Mouse (Mus musculus) thymus, postnatal 10 days (tissue): ENCODE results near the gene Fer.

Experiments used
- DNase-seq, 2 experiments: peaks; one replicate each; pipeline ENCODE4 v3.0.0; 2021; ENCODE audit warnings: low spot score in 2 of 2

Fer gene

GRCm38 (mm10) chr17:64085493-64085892 is 222.6 kb downstream of the Fer start:
- no peak for DNase-seq

- DNase-seq, result no peak
Observed at GRCm38 (mm10) chr17:64086875-64087608, 224.2 kb downstream of the Fer start.

GRCm38 (mm10) chr17:64087871-64088270 is 225.0 kb downstream of the Fer start:
- no peak for DNase-seq

GRCm38 (mm10) chr17:64093716-64094115 is 230.9 kb downstream of the Fer start:
- no peak for DNase-seq

GRCm38 (mm10) chr17:64096811-64097210 is 233.9 kb downstream of the Fer start:
- no peak for DNase-seq

GRCm38 (mm10) chr17:64097788-64098359 is 235.0 kb downstream of the Fer start:
- no peak for DNase-seq

- DNase-seq, result no peak
Observed at GRCm38 (mm10) chr17:64099395-64100171, 236.7 kb downstream of the Fer start.

- no peak for DNase-seq
Observed at GRCm38 (mm10) chr17:64100172-64100510, 237.3 kb downstream of the Fer start.

GRCm38 (mm10) chr17:64108773-64109172 is 245.9 kb downstream of the Fer start:
- no peak for DNase-seq

GRCm38 (mm10) chr17:64109871-64110270 is 247.0 kb downstream of the Fer start:
- no peak for DNase-seq

- no peak for DNase-seq
Observed at GRCm38 (mm10) chr17:64113625-64114024, 250.8 kb downstream of the Fer start.

GRCm38 (mm10) chr17:64116762-64117161 is 253.9 kb downstream of the Fer start:
- no peak for DNase-seq

GRCm38 (mm10) chr17:64119697-64120288 is 256.9 kb downstream of the Fer start:
- DNase-seq, result no peak

- no peak for DNase-seq
Observed at GRCm38 (mm10) chr17:64122556-64122955, 259.7 kb downstream of the Fer start.

- no peak for DNase-seq
Observed at GRCm38 (mm10) chr17:64123732-64124131, 260.9 kb downstream of the Fer start.

GRCm38 (mm10) chr17:64126904-64127303 is 264.0 kb downstream of the Fer start:
- no peak for DNase-seq

GRCm38 (mm10) chr17:64129750-64130149 is 266.9 kb downstream of the Fer start:
- no peak for DNase-seq

GRCm38 (mm10) chr17:64130356-64130755 is 267.5 kb downstream of the Fer start:
- no peak for DNase-seq

GRCm38 (mm10) chr17:64132183-64132582 is 269.3 kb downstream of the Fer start:
- no peak for DNase-seq

GRCm38 (mm10) chr17:64135941-64136650 is 273.2 kb downstream of the Fer start:
- DNase-seq, result no peak

GRCm38 (mm10) chr17:64138036-64138717 is 275.3 kb downstream of the Fer start:
- DNase-seq, result no peak
